Mouse (Mus musculus): ENCODE results near the gene Slc25a14. TPM values are rescaled to one million over a fixed set of nuclear protein-coding genes. Genes with fewer than 3 reads are reported as not detected.

Slc25a14 gene
- polyA plus RNA-seq (2012), result 0.02 TPM in 1 of 2 replicates, not detected in the other

DNA sequence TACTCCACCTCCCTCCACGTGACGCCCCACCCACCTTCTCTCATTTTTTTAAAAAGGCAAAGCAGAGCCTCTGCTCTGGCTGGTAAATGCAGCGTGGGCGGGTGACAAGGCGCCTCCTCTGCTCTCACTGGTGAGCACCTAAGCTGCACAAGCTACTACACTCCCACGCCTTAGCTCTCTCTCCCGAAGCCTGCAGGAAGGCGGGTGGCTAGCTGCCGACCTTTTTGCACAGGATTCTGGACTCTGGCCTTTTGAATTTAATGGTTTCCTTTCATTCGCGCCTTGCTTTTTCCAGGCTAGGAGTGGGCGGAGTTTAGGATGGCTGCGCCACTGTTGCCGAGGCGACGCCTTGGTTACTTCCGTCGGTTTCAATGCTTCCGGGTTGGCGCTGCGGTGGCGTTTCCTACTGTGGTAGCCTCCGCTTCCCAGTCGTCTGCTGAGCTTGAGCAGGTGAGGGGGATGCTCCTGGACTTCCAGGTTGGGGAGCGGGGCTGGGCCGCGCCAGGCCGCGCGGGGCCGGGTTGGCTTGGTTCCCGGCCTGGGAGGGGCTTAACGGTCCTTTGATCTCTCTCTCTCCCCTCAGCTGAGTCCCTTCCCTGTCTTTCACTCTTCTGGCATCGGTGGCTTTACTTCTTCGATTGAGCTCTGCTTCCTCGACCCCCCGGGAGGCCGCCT is at the start of gene Slc25a14:
Gene Slc25a14 (plus strand): TSS at position 35 of the 675 bp plus-strand sequence.
- H3K27me3 ChIP-seq (ENCODE audit: control insufficient read depth), result no peaks in the 10 kb centered on the region
- peaks cover 3% of the 10 kb centered on the region; the same call in 1 of the 2 replicates for H3K9me3 ChIP-seq (ENCODE audit: control insufficient read depth, low read length)
- H3K4me1 ChIP-seq (ENCODE audit: control insufficient read depth), result peaks cover 13% of the 10 kb centered on the region
- no peak for TF ChIP-seq GATA1 (IDR thresholded peaks at IDR 0.05; ENCODE audit: low read length)
- TF ChIP-seq TAL1 (IDR thresholded peaks at IDR 0.05; ENCODE audit: low read length), result no peak
- H3K4me3 ChIP-seq (replicated peaks), result peak within 1 kb of the TSS; percentile 85
- H3K36me3 ChIP-seq (ENCODE audit: control insufficient read depth), result no peaks in the 10 kb centered on the region

DNA sequence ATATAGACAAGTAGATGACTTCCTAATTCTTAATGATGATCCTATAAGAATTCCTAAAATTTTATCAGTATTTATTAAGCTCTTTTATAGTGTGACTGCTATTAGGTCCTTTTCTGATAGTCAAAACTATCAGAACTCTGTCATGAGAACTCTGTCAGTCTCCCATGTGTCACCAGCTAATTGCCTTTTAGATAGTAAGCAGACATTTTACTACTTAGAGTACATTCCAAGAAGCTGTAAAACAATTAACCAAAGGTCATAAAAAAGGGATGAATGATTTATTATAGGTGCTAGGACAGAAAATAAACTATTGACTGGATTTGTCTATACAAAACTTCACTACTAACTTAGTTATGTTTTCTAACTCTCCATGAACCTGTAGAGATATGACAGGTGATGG is 39.9 kb upstream of the Slc25a14 start:
- H3K4me3 ChIP-seq (replicated peaks), result no peak overlapping the region
- no peaks in the 10 kb centered on the region for H3K27me3 ChIP-seq (ENCODE audit: control insufficient read depth)
- no peak for TF ChIP-seq GATA1 (IDR thresholded peaks at IDR 0.05; ENCODE audit: low read length)
- TF ChIP-seq TAL1 (IDR thresholded peaks at IDR 0.05; ENCODE audit: low read length), result no peak
- H3K4me1 ChIP-seq (ENCODE audit: control insufficient read depth), result no peaks in the 10 kb centered on the region
- H3K9me3 ChIP-seq (ENCODE audit: control insufficient read depth, low read length), result no peaks in the 10 kb centered on the region
- peaks cover 3% of the 10 kb centered on the region for H3K36me3 ChIP-seq (ENCODE audit: control insufficient read depth)

GRCm38 (mm10) chrX:48593721-48594098 is 29.5 kb upstream of the Slc25a14 start:
- Histone ChIP-seq H3K36me3 (ENCODE audit: control insufficient read depth) (peaks cover 9% of the 10 kb centered on the region), H3K4me3 (replicated peaks) (peak overlapping the region; percentile 81), H3K4me1 (ENCODE audit: control insufficient read depth) (peaks cover 7% of the 10 kb centered on the region), H3K27me3 (ENCODE audit: control insufficient read depth) (no peaks in the 10 kb centered on the region), H3K9me3 (ENCODE audit: control insufficient read depth, low read length) (peaks cover 3% of the 10 kb centered on the region; the same call in 1 of the 2 replicates)
- TF ChIP-seq GATA1 (IDR thresholded peaks at IDR 0.05; ENCODE audit: low read length), result no peak
- no peak for TF ChIP-seq TAL1 (IDR thresholded peaks at IDR 0.05; ENCODE audit: low read length)

DNA sequence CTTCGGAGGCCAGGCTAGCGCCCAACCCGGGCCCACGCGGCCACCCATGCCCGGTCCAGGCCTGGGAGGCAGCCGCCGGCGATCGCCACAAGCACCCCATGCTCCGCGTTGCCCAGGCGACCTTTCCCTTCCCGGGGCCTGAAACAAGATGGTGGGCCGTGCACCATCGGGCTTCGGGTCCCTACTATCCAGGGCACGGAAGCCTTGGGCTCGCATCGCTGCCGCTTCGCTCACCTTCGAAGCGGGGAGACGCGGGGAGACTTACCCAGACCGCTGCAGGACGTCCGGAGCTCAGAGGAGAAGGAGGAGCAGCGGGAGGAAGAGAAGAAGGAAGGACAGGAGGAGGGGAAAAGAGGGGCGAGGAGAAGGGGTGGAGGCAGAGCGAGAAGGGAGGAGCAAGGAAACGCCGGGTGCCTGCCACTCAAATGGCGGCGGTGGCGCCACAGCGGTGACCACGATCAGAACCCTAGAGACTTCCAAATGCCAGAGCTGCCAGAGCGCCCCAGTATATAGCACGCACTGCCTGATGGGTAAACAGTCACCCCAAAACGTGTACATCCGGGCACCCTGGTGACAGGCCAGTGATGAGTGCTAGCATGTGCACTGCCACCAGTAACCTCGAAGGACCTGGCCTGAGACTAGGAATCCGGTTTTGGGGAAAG is 29.0 kb upstream of the Slc25a14 start, which contains the start of gene Zfp280c:
Gene Zfp280c (minus strand): TSS at position 406 of the 662 bp plus-strand sequence.
- TF ChIP-seq GATA1 (IDR thresholded peaks at IDR 0.05; ENCODE audit: low read length) (no peak), TAL1 (IDR thresholded peaks at IDR 0.05; ENCODE audit: low read length) (no peak)
- H3K36me3 ChIP-seq (ENCODE audit: control insufficient read depth), result peaks cover 9% of the 10 kb centered on the region
- H3K4me3 ChIP-seq (replicated peaks), result peak within 1 kb of the TSS; percentile 81
- no peaks in the 10 kb centered on the region for H3K27me3 ChIP-seq (ENCODE audit: control insufficient read depth)
- peaks cover 3% of the 10 kb centered on the region; the same call in 1 of the 2 replicates for H3K9me3 ChIP-seq (ENCODE audit: control insufficient read depth, low read length)
- peaks cover 7% of the 10 kb centered on the region for H3K4me1 ChIP-seq (ENCODE audit: control insufficient read depth)

- TF ChIP-seq TAL1 (IDR thresholded peaks at IDR 0.05; ENCODE audit: low read length) (no peak), GATA1 (IDR thresholded peaks at IDR 0.05; ENCODE audit: low read length) (no peak)
- H3K36me3 ChIP-seq (ENCODE audit: control insufficient read depth), result no peaks in the 10 kb centered on the region
- peaks cover 3% of the 10 kb centered on the region; the same call in 1 of the 2 replicates for H3K9me3 ChIP-seq (ENCODE audit: control insufficient read depth, low read length)
- no peak overlapping the region for H3K4me3 ChIP-seq (replicated peaks)
- peaks cover 7% of the 10 kb centered on the region for H3K4me1 ChIP-seq (ENCODE audit: control insufficient read depth)
- no peaks in the 10 kb centered on the region for H3K27me3 ChIP-seq (ENCODE audit: control insufficient read depth)
Measured at GRCm38 (mm10) chrX:48596053-48596452, 27.2 kb upstream of the Slc25a14 start.

DNA sequence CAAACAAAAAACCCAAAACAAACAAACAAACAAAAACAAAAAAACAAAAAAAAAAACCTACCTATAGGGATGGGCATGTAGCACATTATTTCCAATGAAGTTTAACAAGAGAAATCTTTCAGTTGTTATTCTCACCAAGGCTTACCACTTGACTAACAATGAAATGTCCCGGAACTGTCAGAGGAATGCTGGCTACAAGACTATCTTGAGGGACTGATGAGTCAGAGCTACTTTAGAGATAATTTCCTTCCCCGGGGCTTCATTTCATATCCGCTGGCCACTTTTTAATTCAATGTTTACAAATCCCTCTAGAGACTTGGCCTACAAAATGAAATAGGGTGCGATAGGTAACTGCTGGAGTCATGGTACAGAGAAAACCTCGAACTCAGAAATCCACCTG is 26.3 kb upstream of the Slc25a14 start:
- Histone ChIP-seq H3K4me3 (replicated peaks) (no peak overlapping the region), H3K9me3 (ENCODE audit: control insufficient read depth, low read length) (peaks cover 3% of the 10 kb centered on the region; the same call in 1 of the 2 replicates), H3K4me1 (ENCODE audit: control insufficient read depth) (peaks cover 7% of the 10 kb centered on the region), H3K36me3 (ENCODE audit: control insufficient read depth) (no peaks in the 10 kb centered on the region), H3K27me3 (ENCODE audit: control insufficient read depth) (no peaks in the 10 kb centered on the region)
- TF ChIP-seq TAL1 (IDR thresholded peaks at IDR 0.05; ENCODE audit: low read length) (no peak), GATA1 (IDR thresholded peaks at IDR 0.05; ENCODE audit: low read length) (no peak)

GRCm38 (mm10) chrX:48604872-48605271 is 18.3 kb upstream of the Slc25a14 start:
- H3K4me1 ChIP-seq (ENCODE audit: control insufficient read depth), result no peaks in the 10 kb centered on the region
- H3K27me3 ChIP-seq (ENCODE audit: control insufficient read depth), result peaks cover 3% of the 10 kb centered on the region
- no peaks in the 10 kb centered on the region for H3K36me3 ChIP-seq (ENCODE audit: control insufficient read depth)
- no peaks in the 10 kb centered on the region for H3K9me3 ChIP-seq (ENCODE audit: control insufficient read depth, low read length)
- H3K4me3 ChIP-seq (replicated peaks), result no peak overlapping the region
- TF ChIP-seq TAL1 (IDR thresholded peaks at IDR 0.05; ENCODE audit: low read length) (no peak), GATA1 (IDR thresholded peaks at IDR 0.05; ENCODE audit: low read length) (no peak)

DNA sequence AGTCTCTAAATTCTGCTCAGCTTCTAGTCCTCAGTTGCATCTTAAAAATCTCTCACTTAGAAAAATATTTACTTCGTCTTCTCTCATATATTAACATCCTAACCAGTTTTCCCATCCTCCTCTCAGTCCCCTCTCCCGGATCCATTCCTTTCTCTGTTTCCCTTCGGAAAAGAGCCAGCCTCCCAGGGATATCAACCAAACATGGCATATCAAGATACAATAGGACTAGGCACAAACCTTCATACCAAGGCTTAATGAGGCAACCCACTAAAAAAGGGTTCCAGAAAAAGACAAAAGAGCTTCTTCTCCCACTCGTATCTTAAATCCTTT is 199 bp upstream of the Slc25a14 start:
- no peaks in the 10 kb centered on the region for H3K36me3 ChIP-seq (ENCODE audit: control insufficient read depth)
- no peak for TF ChIP-seq TAL1 (IDR thresholded peaks at IDR 0.05; ENCODE audit: low read length)
- TF ChIP-seq GATA1 (IDR thresholded peaks at IDR 0.05; ENCODE audit: low read length), result no peak
- H3K4me3 ChIP-seq (replicated peaks), result peak overlapping the region; percentile 85
- peaks cover 3% of the 10 kb centered on the region; the same call in 1 of the 2 replicates for H3K9me3 ChIP-seq (ENCODE audit: control insufficient read depth, low read length)
- H3K4me1 ChIP-seq (ENCODE audit: control insufficient read depth), result peaks cover 13% of the 10 kb centered on the region
- no peaks in the 10 kb centered on the region for H3K27me3 ChIP-seq (ENCODE audit: control insufficient read depth)

DNA sequence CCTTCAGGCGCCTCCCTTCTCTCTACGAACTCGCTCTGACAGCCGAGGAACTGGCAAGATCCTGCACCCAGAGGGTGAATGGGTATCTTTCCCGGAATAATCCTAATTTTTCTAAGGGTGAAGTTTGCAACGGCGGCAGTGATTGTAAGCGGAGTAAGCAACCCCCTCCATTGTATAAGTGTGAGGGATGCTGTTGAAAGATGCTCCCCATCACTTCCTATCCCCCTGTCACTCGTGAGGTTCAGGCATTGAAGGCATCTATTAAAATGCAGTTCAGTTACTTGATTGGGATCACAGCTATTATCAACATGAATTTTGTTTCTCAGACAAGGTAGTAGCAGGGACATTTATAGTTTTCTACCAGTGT is 824 bp downstream of the Slc25a14 start:
- Histone ChIP-seq H3K27me3 (ENCODE audit: control insufficient read depth) (no peaks in the 10 kb centered on the region), H3K4me1 (ENCODE audit: control insufficient read depth) (peaks cover 13% of the 10 kb centered on the region), H3K36me3 (ENCODE audit: control insufficient read depth) (no peaks in the 10 kb centered on the region), H3K4me3 (replicated peaks) (peak overlapping the region; percentile 85), H3K9me3 (ENCODE audit: control insufficient read depth, low read length) (peaks cover 3% of the 10 kb centered on the region; the same call in 1 of the 2 replicates)
- no peak for TF ChIP-seq TAL1 (IDR thresholded peaks at IDR 0.05; ENCODE audit: low read length)
- no peak for TF ChIP-seq GATA1 (IDR thresholded peaks at IDR 0.05; ENCODE audit: low read length)
